Mouse (Mus musculus) subcutaneous adipose tissue, adult 2 months (tissue): ENCODE measurements around the gene Npb. TPM values are rescaled to one million over a fixed set of nuclear protein-coding genes. Genes with fewer than 3 reads are reported as not detected.

Experiments
- polyA plus RNA-seq: library from polyadenylated mRNA; depleted of rRNA; stranded (reverse); fragments of >200 nt; gene quantifications from 2 replicates; pipeline ENCODE4 v1.2.3, GENCODE M21; 2012; ENCODE audit warnings: low replicate concordance; rRNA removed

The Npb gene
- 0.39 and 2.5 TPM in 2 replicates for polyA plus RNA-seq

GRCm38 (mm10) chr11:120608241-120609034, at the start of gene Npb:
TSS of gene Npb (plus strand) at chr11:120608477.

GRCm38 (mm10) chr11:120572752-120573584, 35.3 kb upstream of the Npb start, which contains the start of gene P4hb:
TSS of gene P4hb (minus strand) at chr11:120573253.

GRCm38 (mm10) chr11:120581490-120582267, 26.6 kb upstream of the Npb start, which contains the start of gene Arhgdia:
TSS of gene Arhgdia (minus strand) at chr11:120581624.

GRCm38 (mm10) chr11:120598283-120598989, 9.8 kb upstream of the Npb start, which contains the start of the genes Alyref and Anapc11:
TSS of gene Alyref (minus strand) at chr11:120598365.
TSS of gene Anapc11 (plus strand) at chr11:120598421.

GRCm38 (mm10) chr11:120617519-120618112, 9.3 kb downstream of the Npb start, which contains the start of gene Pcyt2:
TSS of gene Pcyt2 (minus strand) at chr11:120617936.

GRCm38 (mm10) chr11:120625152-120625775, 17.0 kb downstream of the Npb start, which contains the start of gene Sirt7:
TSS of gene Sirt7 (minus strand) at chr11:120625240.

GRCm38 (mm10) chr11:120633520-120634343, 25.5 kb downstream of the Npb start, which contains the start of gene Mafg:
TSS of gene Mafg (minus strand) at chr11:120633600.

GRCm38 (mm10) chr11:120643601-120643987, 35.3 kb downstream of the Npb start, which contains the start of gene Pycr1:
TSS of gene Pycr1 (minus strand) at chr11:120643769.

GRCm38 (mm10) chr11:120648001-120648476, 39.8 kb downstream of the Npb start, which contains the start of gene Myadml2:
TSS of gene Myadml2 (minus strand) at chr11:120648158.

Other genes starting within 250 kb of the Npb start
- not detected in 2 replicates for gene Fscn2, start 246.9 kb upstream of the Npb start, polyA plus RNA-seq
- 33.9 and 79.5 TPM in 2 replicates for gene Faap100, start 229.7 kb upstream of the Npb start, polyA plus RNA-seq
- gene Nploc4, start 170.8 kb upstream of the Npb start, polyA plus RNA-seq = 67.6 and 68.3 TPM in 2 replicates
- gene Tspan10, start 165.8 kb upstream of the Npb start, polyA plus RNA-seq = 0.09 TPM in 1 of 2 replicates, not detected in the other
- gene Pde6g, start 155.0 kb upstream of the Npb start, polyA plus RNA-seq = 0.70 and 1.1 TPM in 2 replicates
- 27.4 and 32.4 TPM in 2 replicates for gene Oxld1, start 150.4 kb upstream of the Npb start, polyA plus RNA-seq
- gene Ccdc137, start 150.4 kb upstream of the Npb start, polyA plus RNA-seq = 15.0 and 26.0 TPM in 2 replicates
- gene Arl16, start 140.9 kb upstream of the Npb start, polyA plus RNA-seq = 29.0 and 40.5 TPM in 2 replicates
- gene Mrpl12, start 123.9 kb upstream of the Npb start, polyA plus RNA-seq = 108 and 111 TPM in 2 replicates
- 651 and 925 TPM in 2 replicates for gene Slc25a10, start 116.6 kb upstream of the Npb start, polyA plus RNA-seq
- gene Gcgr, start 77.8 kb upstream of the Npb start, polyA plus RNA-seq = 1.3 and 3.8 TPM in 2 replicates
- gene Mcrip1, start 58.8 kb upstream of the Npb start, polyA plus RNA-seq = 157 and 174 TPM in 2 replicates
- gene Ppp1r27, start 57.3 kb upstream of the Npb start, polyA plus RNA-seq = not detected in 2 replicates
- 212 and 315 TPM in 2 replicates for gene P4hb, start 35.2 kb upstream of the Npb start, polyA plus RNA-seq
- gene Arhgdia, start 26.9 kb upstream of the Npb start, polyA plus RNA-seq = 706 and 742 TPM in 2 replicates
- gene Alyref, start 10.1 kb upstream of the Npb start, polyA plus RNA-seq = 26.4 and 41.1 TPM in 2 replicates
- 102 and 121 TPM in 2 replicates for gene Anapc11, start 10.1 kb upstream of the Npb start, polyA plus RNA-seq
- 202 and 224 TPM in 2 replicates for gene Pcyt2, start 9.5 kb downstream of the Npb start, polyA plus RNA-seq
- 63.3 and 73.1 TPM in 2 replicates for gene Sirt7, start 16.8 kb downstream of the Npb start, polyA plus RNA-seq
- 53.4 and 67.3 TPM in 2 replicates for gene Mafg, start 25.1 kb downstream of the Npb start, polyA plus RNA-seq
- gene Pycr1, start 35.3 kb downstream of the Npb start, polyA plus RNA-seq = 8.3 and 23.9 TPM in 2 replicates
- 0.14 TPM in 1 of 2 replicates, not detected in the other for gene Myadml2, start 39.7 kb downstream of the Npb start, polyA plus RNA-seq
- gene Notum, start 52.7 kb downstream of the Npb start, polyA plus RNA-seq = 5.0 TPM in 1 of 2 replicates, not detected in the other
- 89.5 and 105 TPM in 2 replicates for gene Aspscr1, start 64.5 kb downstream of the Npb start, polyA plus RNA-seq
- gene Cenpx, start 105.3 kb downstream of the Npb start, polyA plus RNA-seq = 89.1 and 110 TPM in 2 replicates
- 30.1 and 63.6 TPM in 2 replicates for gene Lrrc45, start 105.4 kb downstream of the Npb start, polyA plus RNA-seq
- gene Rac3, start 113.0 kb downstream of the Npb start, polyA plus RNA-seq = 16.6 and 55.7 TPM in 2 replicates
- gene Dcxr, start 118.8 kb downstream of the Npb start, polyA plus RNA-seq = 141 and 144 TPM in 2 replicates
- 204 and 309 TPM in 2 replicates for gene Cbr2, start 123.6 kb downstream of the Npb start, polyA plus RNA-seq
- gene Hmga1b, start 154.3 kb downstream of the Npb start, polyA plus RNA-seq = 0.50 and 9.3 TPM in 2 replicates
- gene Rfng, start 175.7 kb downstream of the Npb start, polyA plus RNA-seq = 57.4 and 75.5 TPM in 2 replicates
- gene Gps1, start 175.8 kb downstream of the Npb start, polyA plus RNA-seq = 171 and 257 TPM in 2 replicates
- gene Dus1l, start 187.9 kb downstream of the Npb start, polyA plus RNA-seq = 33.0 and 52.4 TPM in 2 replicates
- 8,340 and 15,875 TPM in 2 replicates for gene Fasn, start 216.1 kb downstream of the Npb start, polyA plus RNA-seq